Mouse (Mus musculus) stomach, postnatal 0 days (tissue): Measurements from ENCODE around the gene Sycp3.

Experiments used
- CTCF ChIP-seq: IDR thresholded peaks from 2 replicates; pipeline ENCODE4 v1.5.1; 2016; ENCODE audit warnings: antibody characterized with exemption, low read depth, mild to moderate bottlenecking, moderate library complexity
- EP300 ChIP-seq: optimal IDR thresholded peaks from 2 replicates; pipeline ENCODE3; 2016; ENCODE audit warnings: antibody characterized with exemption

DNA sequence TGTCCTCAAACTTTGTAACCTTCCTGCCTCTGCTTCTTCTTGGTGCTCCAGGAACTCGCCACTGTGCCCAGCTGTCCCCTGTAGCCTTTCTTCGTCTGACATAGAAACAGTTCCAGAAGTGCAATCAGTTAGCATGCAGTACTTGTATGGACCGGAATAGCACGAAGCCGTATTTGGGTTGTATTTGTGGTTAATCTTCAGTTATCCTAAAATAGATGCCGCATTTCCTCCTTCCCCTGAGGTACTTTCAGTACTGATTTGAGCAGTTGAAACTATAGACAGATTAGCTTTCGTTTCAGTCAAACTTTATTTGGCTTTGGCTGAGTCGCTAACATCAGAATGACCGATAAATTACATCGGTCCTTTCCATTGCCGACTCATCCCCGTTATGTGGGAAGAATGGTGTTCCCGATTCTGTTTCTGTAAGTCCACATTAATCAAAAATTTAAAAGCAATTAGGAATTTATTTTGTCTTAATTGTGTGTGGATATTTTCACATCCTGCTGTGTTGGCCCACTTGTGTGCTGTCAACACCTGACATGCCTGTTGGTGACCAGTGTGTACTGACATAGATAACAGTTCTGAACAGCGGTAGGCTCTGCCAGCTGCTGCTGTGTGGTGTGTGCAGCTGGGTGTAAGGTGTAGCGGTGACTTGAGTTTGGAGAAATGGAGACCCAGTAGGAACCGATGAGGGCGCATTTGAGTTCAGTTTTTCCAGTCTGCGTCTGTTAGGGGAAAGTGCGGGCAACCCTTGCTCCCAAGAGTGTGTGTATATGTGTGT, 38.5 kb upstream of the Sycp3 start:
- no peak for TF ChIP-seq CTCF
- TF ChIP-seq EP300: no peak
